Mouse (Mus musculus): ENCODE results near the gene Six5.

- no peak for TF ChIP-seq CTCF (IDR thresholded peaks at IDR 0.05; ENCODE audit: borderline replicate concordance, insufficient read depth, low read length)
- TF ChIP-seq POLR2A (IDR thresholded peaks at IDR 0.05; ENCODE audit: low read depth, low read length) = peak; percentile 54
These were observed 1.8 kb upstream of the Six5 start for GRCm38 (mm10) chr7:19092381-19093173.
